Mouse (Mus musculus) adrenal gland, postnatal 25 days (tissue): ENCODE measurements at regions not wholly inside any gene's neighbourhood (a gene's known extent, or its start where the extent isn't known, plus 50 kb on each side); places are given as distances from the start of the nearest gene placed in this dataset.
A peak's percentile ranks its signal among the peaks of the same experiment; 100 is the strongest.

Experiments
- DNase-seq: peaks from one replicate; pipeline ENCODE4 v3.0.0; 2021; ENCODE audit warnings: mixed read lengths

DNA sequence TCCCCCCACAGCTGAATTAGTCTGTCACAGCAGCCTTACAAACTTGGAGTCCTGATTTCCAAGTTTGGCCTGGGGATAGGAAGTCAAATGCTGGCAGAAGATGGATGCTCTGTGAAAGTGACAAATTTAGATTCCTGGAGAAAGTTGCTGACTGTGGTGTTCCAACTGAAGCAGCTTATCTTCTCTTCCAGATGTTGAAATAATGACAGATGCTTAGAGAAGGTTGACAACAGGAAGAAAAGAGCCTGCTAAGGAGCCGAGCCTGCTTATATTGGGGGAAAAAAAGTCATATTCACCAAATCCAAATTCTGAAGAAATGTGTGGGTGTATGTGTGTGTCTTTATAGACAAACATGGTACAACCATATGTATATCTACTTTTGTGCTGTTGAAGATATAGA, 1380.4 kb upstream of the Cdh8 start:
- DNase-seq, result no peak

DNA sequence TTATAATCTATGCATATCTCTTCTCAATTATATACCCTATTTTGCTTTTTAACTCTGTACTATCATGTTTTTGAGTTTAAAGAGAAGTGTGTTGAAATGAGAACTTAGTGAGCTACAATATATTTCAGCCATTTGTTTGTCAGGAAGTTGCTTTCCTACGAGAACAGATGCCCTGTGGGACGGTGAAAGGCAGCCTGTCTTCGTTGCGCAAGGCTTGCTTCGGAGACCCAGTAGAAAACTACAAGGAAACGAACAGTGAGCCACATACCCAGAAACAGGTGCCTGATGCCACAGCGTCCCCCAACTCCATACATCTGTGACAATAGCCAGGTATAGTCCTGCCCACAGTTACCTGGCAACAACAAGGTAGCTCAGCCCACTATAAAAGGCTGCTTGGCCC, 1377.7 kb upstream of the Cdh8 start:
- DNase-seq, result no peak

DNA sequence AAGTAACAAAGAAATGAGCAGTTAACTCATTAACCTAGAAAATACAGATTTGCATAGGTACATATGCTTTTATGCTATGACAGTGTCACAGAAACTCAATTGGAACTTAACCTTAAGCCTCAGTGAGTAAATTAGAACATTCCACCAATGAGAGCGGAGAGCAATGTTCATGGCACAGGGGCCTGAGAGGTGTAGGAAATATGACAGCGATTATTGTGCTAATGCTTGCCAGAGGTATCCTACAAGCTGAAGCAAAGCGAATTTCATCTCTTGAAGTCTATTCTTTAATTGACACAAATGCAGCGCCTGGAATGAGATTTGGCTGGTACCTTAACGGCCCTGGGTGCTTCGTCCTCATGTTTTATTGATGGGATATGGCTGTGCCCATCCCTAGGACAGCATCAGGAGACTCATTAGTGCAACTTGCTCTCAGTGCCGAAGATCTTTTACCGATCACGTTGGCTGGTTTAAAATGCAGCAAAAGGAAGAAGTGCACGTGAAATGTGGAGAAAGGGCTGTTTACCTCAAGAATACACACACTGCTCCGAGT, 1374.4 kb upstream of the Cdh8 start:
- no peak for DNase-seq

DNA sequence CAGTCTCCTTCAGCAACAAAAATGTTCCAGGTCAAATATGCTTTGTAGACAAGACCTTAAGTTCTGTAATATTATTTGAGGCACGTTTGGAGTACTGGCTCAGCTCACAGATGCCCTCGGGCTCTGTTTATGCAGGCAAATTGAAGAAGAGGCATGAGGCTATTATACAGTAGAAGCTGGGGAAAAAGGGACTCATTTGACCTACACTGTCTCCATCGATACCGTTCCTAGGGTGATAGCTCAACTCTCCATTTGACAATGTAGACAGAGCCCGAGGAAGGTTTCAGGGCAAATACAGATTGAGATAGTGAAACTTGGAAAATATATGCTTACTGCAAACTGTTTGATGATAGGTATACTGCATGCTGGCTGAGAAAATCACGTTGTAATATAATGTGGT, 1371.9 kb upstream of the Cdh8 start:
- no peak for DNase-seq

- DNase-seq, result peak; percentile 32
These were observed 1356.6 kb upstream of the Cdh8 start for GRCm38 (mm10) chr8:100772742-100773370.

- no peak for DNase-seq
These were observed 1353.3 kb upstream of the Cdh8 start for GRCm38 (mm10) chr8:100769617-100770016.

DNA sequence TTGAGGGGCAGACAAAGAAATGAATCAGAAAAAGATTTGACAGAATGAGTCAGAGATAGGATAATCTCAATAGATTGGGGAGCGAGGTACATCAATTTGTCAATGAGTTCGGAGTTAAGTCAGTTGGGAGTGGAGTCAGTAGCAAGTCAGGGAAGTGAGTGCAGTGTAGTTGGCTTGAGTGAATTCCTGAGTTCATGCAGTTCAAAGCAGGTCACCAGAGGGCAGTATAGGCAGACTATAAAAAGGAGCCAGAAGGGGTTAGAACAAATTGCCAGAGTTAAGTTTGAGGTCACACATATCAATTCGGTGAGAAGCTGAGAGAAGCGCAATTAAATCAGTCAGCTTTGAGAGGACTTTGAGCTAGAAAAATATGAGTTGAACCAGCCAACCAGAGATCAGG, 1317.7 kb upstream of the Cdh8 start:
- no peak for DNase-seq

DNA sequence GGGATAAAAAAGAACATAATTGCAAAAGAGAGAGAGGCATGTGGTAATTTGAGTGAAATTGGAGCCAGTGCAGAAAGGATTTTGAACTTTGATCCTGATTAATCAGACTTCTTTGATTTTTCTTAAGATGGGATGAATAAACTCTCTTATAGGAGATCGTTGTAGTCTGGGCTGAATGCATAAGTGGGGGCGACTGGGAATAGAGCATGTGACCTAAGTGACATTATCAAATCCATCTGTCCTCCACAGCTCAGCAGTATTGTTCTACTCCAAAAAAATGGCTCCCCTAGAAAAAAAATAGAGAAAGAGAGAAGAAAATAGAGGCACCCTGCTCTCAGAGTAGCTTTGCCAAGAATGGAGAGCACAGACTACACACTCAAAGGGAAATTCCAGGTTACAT, 1286.1 kb upstream of the Cdh8 start:
- DNase-seq, result no peak

DNA sequence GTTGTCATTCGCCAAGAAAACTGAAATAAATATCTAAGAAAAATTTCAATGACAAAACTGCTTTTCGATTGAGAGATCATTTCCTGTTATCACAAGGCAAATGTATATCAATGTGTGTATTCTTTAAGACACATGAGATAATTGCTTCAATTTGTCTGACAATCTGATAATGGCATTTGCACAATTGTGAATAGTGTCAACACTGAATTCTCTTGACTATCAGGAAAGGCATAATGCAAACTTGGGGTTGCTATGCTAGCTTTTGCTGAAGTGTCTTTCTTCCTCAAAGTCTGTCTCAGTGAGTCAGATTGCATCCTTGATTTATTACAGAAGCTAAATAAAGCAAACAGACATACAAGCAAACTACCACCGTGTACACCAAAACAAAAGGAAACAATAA, 1278.8 kb upstream of the Cdh8 start:
- no peak for DNase-seq

- DNase-seq, result no peak
These were observed 1262.3 kb upstream of the Cdh8 start for GRCm38 (mm10) chr8:100678580-100678979.
